Mouse (Mus musculus) cerebellum, postnatal 36 days (tissue): ENCODE measurements at regions not wholly inside any gene's neighbourhood (a gene's known extent, or its start where the extent isn't known, plus 50 kb on each side); places are given as distances from the start of the nearest gene placed in this dataset.

ENCODE experiments used
- DNase-seq, 2 experiments: peaks; one replicate each; pipeline ENCODE4 v3.0.0; 2021 to 2022; ENCODE audit warnings: mixed read lengths in 2 of 2

- no peak for DNase-seq
Measured at GRCm38 (mm10) chr5:144621967-144622366, 76.3 kb downstream of the Nptx2 start.

DNA sequence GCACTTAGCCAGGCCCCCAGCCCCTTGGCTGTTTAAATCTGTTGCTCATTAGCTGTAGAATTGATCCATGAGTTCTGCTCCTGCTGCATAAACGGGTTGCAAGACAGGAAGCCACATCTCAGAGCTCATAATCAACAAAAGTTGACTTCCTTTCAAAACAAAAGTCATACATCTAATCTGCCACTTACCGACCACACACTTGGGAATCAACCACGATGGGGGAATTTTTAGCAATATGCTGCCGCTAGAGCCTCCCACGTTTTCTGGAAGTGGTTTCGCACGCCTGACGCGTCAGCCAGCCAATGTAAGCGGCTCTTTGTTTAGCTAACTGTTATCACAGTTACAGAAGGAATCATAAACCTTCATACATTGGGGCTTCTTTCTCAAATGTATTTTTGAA is 77.7 kb downstream of the Nptx2 start:
- DNase-seq = no peak

DNA sequence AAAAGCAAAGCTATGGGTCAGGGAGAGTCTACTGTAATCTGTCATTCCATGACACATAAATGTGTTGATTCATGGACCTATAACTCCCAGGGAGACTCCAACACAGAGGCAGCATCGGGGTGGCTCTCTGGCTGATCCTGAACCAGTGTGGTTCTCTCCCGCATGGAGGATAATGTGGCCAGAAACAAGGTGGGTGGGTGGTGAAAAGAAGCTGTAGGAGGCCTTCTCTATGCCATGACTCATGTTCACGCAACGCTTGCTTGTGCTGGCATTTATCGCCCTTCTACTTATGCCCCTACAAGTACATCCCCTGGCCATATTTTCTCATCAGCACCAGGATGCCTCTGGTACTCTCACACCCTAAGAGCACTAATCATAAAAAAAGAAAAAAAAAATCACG is 86.6 kb downstream of the Nptx2 start:
- DNase-seq = no peak

DNA sequence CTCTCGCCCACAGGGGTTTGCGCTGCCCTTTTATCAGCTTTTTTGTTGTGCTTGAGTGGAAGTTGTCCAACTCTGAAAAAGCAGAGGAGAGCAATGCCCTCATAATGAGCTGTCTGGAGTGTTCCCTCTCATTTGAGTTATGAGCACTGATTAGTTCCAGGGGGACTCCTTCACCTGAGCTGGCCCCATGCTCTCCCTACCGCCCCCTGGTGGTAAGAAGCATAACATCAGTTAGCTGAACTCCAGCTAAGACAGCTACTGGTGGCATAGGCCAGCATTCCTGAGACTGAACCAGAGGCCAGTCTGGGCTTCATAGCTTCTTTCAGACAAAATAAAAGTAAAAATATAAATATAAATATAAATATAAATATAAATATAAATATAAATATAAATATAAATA is 92.9 kb downstream of the Nptx2 start:
- peak; percentile 7 to 18 for DNase-seq

DNA sequence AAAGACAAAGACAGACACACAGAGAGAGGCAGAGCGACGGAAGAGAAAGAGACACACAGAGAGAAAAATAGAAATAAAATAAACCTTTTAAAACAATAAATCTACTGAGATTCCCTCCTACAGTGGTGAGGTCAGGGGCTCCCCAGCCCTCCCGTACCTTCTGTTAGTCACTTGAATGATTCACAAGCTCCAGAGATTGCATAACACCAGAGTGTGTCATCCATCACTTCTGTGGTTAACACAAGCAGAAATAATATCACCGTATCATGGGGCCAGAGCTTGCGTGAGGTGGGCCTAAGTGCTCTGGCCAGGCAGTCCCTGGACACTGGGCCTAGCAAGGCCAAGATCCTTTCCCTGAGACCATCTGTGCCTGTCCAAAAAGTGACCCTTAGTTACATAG is 93.9 kb downstream of the Nptx2 start:
- no peak for DNase-seq

- DNase-seq = no peak
Measured at GRCm38 (mm10) chr5:144642766-144643165, 97.1 kb downstream of the Nptx2 start.

- no peak for DNase-seq
Measured at GRCm38 (mm10) chr5:144643438-144643837, 97.7 kb downstream of the Nptx2 start.

- no peak for DNase-seq
Measured at GRCm38 (mm10) chr5:144645367-144645766, 99.7 kb downstream of the Nptx2 start.

GRCm38 (mm10) chr5:144647311-144648104 is 101.8 kb downstream of the Nptx2 start:
- DNase-seq = no peak

DNA sequence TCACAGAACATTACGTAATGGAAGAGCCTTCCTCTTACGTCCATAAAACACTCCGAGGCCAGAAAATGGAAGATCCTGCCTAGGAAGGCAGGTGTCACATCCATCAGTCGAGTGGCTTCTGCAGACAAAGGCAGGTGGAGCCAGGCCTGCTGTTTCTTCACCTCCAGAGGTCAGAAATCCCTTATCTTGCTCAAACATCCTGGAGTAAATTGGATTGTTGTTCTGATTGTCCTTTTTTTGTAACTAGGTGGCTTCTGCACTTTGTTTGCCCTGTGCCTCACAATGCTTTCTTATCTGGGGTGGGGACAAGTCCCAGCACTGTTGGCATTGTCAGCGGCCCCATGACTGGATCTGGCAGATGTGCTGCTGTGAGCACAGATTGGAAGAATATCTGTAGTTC is 106.5 kb downstream of the Nptx2 start:
- DNase-seq = no peak

GRCm38 (mm10) chr5:144662031-144662430 is 99.6 kb downstream of the Tmem130 start:
- DNase-seq = no peak

GRCm38 (mm10) chr5:144663981-144664380 is 97.6 kb downstream of the Tmem130 start:
- DNase-seq = no peak

DNA sequence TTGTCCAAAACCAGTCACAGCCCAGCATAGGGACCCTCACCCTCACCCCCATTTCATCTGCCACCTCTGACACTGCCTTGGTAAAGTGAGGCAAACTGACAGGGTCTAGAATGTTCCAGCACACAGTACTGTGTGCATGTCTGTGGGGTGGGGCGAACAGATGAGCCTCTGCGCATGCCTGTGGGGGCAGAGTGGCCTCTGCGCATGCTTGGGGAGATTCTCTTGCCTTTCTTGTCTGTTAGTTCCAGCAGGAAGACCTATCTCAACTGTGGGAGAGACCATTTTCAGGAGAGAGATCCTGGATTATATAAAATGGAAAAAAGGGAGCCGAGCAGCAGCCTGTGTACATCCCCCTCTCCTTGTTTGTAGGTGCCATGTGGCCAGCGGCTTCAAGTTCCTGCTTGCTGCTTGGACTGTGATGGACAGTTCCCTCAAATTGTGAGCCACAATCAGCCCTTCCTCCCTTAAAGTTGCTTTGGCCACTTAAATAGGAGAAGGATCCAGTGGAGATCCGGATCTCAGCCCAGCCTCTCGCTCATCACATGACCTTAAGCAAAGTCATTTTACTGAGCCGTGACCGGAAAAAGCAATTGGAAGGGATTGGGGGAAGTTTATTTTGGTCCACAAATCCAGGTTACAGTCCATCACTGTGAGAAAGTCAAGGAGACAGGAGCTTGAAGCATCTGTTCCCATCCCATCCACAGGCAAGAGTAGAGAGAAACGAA is 96.9 kb downstream of the Tmem130 start:
- no peak for DNase-seq

- no peak for DNase-seq
Measured at GRCm38 (mm10) chr5:144668060-144668459, 93.6 kb downstream of the Tmem130 start.

- no peak for DNase-seq
Measured at GRCm38 (mm10) chr5:144678815-144679750, 82.5 kb downstream of the Tmem130 start.

DNA sequence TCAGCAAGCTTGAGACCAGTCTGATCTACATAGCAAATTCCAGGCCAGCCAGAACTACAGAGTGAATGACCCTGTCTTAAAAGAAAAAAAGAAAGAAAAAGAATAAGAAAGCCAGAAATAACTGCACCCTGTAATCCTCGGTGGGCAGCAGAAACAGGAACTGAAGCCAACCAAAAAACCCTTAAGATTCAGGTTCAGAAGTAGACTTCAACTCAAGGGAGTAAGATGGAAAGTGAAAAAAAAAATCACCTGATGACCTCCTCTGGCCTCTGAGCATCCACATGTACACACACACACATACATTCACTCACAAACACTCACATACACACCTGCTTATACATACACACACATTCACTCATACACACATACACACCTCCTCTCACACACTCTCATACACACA is 77.4 kb downstream of the Tmem130 start:
- no peak for DNase-seq
